Comparison of ENCODE assay signal across 14 mouse cellular contexts in the genomic region with DNA sequence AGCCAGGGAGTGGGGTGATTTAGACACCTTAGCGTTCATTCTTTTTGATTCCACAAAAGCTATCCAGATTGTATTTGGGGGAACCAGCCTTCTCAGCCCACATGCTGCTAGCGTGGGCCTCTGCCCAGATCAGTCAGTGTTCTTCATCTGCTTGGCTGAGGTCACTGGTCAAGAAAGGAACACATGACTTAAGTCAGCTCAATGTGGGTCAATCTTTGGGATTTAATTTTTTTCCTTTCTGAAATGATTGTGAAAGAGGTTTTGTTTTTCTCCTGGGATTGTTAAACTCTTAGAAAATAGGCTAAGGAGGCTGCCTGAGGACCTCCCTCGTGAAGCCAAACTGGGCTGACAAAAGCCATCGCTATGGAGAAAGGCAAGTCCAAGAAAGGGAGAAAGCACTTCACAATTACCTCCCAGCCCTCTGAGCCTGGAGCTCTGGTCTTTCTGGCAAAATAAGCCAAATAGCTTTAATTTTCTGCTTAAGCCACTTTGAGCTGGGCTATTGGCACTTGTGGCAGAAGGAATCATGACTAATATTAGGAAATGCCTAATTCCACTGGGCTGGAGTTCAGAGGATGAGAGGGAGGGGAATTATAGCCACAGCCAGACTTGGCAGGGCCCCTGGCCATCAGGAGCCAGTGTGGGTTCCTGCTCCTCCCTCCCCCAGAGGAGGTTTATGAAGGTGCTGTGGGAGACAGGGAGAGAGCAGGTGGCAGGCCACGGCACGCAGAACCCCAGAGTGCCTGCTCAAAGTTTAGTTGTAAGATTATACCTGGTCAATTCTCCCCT. TPM values are rescaled to one million over a fixed set of nuclear protein-coding genes. Genes with fewer than 3 reads are reported as not detected.
DNase-seq lines count a peak whose midpoint lies in the region; ATAC-seq and TF ChIP-seq lines count a peak whose summit lies in the region.
"Had no signal": no experiment of that assay in that cellular context is flagged by ENCODE, and none has a peak within 500 bp of the region (broad histone marks: within the 10 kb centered on the region; RNA-seq: fewer than 3 reads in every experiment).

No protein-coding gene starts in this region.

- no peaks in the 10 kb centered on the region for H3K36me3 ChIP-seq in heart, embryonic 10.5 days
- H3K36me3 ChIP-seq in myocyte (ENCODE audit: control insufficient read depth, insufficient read depth) = no peaks in the 10 kb centered on the region
- H3K36me3 ChIP-seq: stomach, embryonic 15.5 days had no signal

- intact Hi-C loops in left cerebral cortex, postnatal 4 days (cut with DNase I) = no loop called here

- H3K27ac ChIP-seq in heart, embryonic 10.5 days = peak overlapping the region; percentile 30; the same call in 1 of the 2 replicates
- H3K27ac ChIP-seq: stomach, embryonic 15.5 days had no signal

- H3K27me3 ChIP-seq in heart, embryonic 10.5 days (ENCODE audit: insufficient read depth, poor library complexity, severe bottlenecking) = no peaks in the 10 kb centered on the region
- no peaks in the 10 kb centered on the region for H3K27me3 ChIP-seq in myocyte (ENCODE audit: control insufficient read depth, insufficient read depth, insufficient read length)
- H3K27me3 ChIP-seq: stomach, embryonic 15.5 days had no signal

- DNase-seq in left cerebral cortex, postnatal 4 days = peak; percentile 56
- DNase-seq in left cerebral cortex, adult 11 months (ENCODE audit: low spot score) = no peak
- peak; percentile 84 for DNase-seq in cerebellum, adult 9-10 months
- DNase-seq in heart, embryonic 10.5 days (ENCODE audit: low spot score) = no peak
- no peak for DNase-seq in left cerebral cortex, adult 18-20 months (ENCODE audit: low spot score in 2 of 2)
- DNase-seq in layer of hippocampus, postnatal 25 days (ENCODE audit: extremely low spot score in 1 of 2, low spot score in 1 of 2) = no peak
- DNase-seq: layer of hippocampus, postnatal 36 days had no signal

- H3K4me3 ChIP-seq in heart, embryonic 10.5 days = no peak overlapping the region
- H3K4me3 ChIP-seq in myocyte = no peak overlapping the region
- H3K4me3 ChIP-seq: stomach, embryonic 15.5 days had no signal

- no peak for TF ChIP-seq POLR2A in myocyte (IDR thresholded peaks at IDR 0.05; ENCODE audit: insufficient read length, low read depth)

- WGBS in heart, embryonic 10.5 days = 78% methylated on average over 6 of the region's 6 CpGs

- peaks cover 31% of the 10 kb centered on the region for H3K4me1 ChIP-seq in heart, embryonic 10.5 days

- no peak for ATAC-seq in erythroblast, adult 5-6 weeks (replicated peaks; ENCODE audit: low FRiP score, poor library complexity, severe bottlenecking)
- ATAC-seq: forebrain, embryonic 16.5 days; hindbrain, embryonic 16.5 days had no signal

- H3K9me3 ChIP-seq in heart, embryonic 10.5 days = no peaks in the 10 kb centered on the region
- H3K9me3 ChIP-seq: stomach, embryonic 15.5 days had no signal

- H3K79me2 ChIP-seq in myocyte (ENCODE audit: control insufficient read depth, insufficient read depth) = no peaks in the 10 kb centered on the region

- no peak overlapping the region for H3ac ChIP-seq in myocyte (ENCODE audit: control insufficient read depth, insufficient read length)

- peak overlapping the region; percentile 62 for H3K4me2 ChIP-seq in myocyte (ENCODE audit: low read depth)
- H3K4me2 ChIP-seq: stomach, embryonic 15.5 days had no signal

TF ChIP-seq in myocyte, 11 proteins besides CTCF, POLR2A, EP300 and RAD21:
- TF ChIP-seq SRF (IDR thresholded peaks at IDR 0.05; ENCODE audit: control insufficient read depth, insufficient read length, low read depth) (no peak), TCF12 (IDR thresholded peaks at IDR 0.05; ENCODE audit: insufficient read depth, poor library complexity, severe bottlenecking) (peak; percentile 1), CEBPB (IDR thresholded peaks at IDR 0.05; ENCODE audit: insufficient read depth, poor library complexity, severe bottlenecking) (peak; percentile 16; the same call in 1 of the 2 replicates), USF1 (IDR thresholded peaks at IDR 0.05; ENCODE audit: low read depth) (peak; percentile 20), E2F4 (IDR thresholded peaks at IDR 0.05; ENCODE audit: insufficient read depth) (no peak), MYOG (IDR thresholded peaks at IDR 0.05; ENCODE audit: control insufficient read depth in 1 of 3, insufficient read depth in 1 of 3, insufficient read length in 2 of 3, low read depth in 2 of 3) (no peak), TCF3 (IDR thresholded peaks at IDR 0.05; ENCODE audit: insufficient read length, low read depth) (no peak), MYOD1 (IDR thresholded peaks at IDR 0.05; ENCODE audit: control insufficient read depth in 1 of 3, insufficient read length in 2 of 3, low read depth in 2 of 3) (peak in 2 of 3 experiments; percentile 2 to 48), MAX (IDR thresholded peaks at IDR 0.05; ENCODE audit: low read depth) (no peak), REST (IDR thresholded peaks at IDR 0.05; ENCODE audit: insufficient read depth, insufficient read length) (no peak), POLR2AphosphoS2 (IDR thresholded peaks at IDR 0.05; ENCODE audit: insufficient read length, low read depth) (no peak)
TF ChIP-seq in myocyte: peak in this region for 4.

RNA-seq across cellular contexts. Expression of a gene that starts 22.5 kb away (rescaled TPM):
- total RNA-seq in left cerebral cortex, postnatal 4 days (2021) = 10 to 100 TPM; 62.8 to 70.4 TPM
- 146 and 311 TPM in 2 replicates for polyA plus RNA-seq in heart, embryonic 10.5 days (2016; fragmentation: Nextera tagmentation; extraction: Ambion mirVana)
- 206 TPM for polyA plus RNA-seq in myocyte (2012; fragmentation: generic; extraction: Trizol)
- 10 to 100 TPM in 1 of 2 experiments, 1 to 10 TPM in 1; 8.8 to 11.2 TPM for total RNA-seq in left cerebral cortex, adult 18-20 months (2021)
- total RNA-seq in erythroblast, adult 5-6 weeks (2015; ENCODE audit: low replicate concordance) = 0.21 TPM in 1 of 2 replicates, not detected in the other
- 0.68 TPM in 1 of 2 replicates, not detected in the other for total RNA-seq in erythroblast, adult 5-6 weeks (2017; ENCODE audit: low replicate concordance)
- 10 to 100 TPM; 18.5 to 19.2 TPM for total RNA-seq in layer of hippocampus, postnatal 25 days (2021)
- total RNA-seq: megakaryocyte-erythroid progenitor cell, adult 5-6 weeks had no signal

RNA-seq across cellular contexts. Expression of a gene that starts 53.9 kb away (rescaled TPM):
- total RNA-seq in left cerebral cortex, postnatal 4 days (2021) = under 1 TPM in 1 of 2 experiments, not detected in 1; 0.46 TPM
- 0.22 TPM in 1 of 2 replicates, not detected in the other for polyA plus RNA-seq in heart, embryonic 10.5 days (2016; fragmentation: Nextera tagmentation; extraction: Ambion mirVana)
- polyA plus RNA-seq in myocyte (2012; fragmentation: generic; extraction: Trizol) = 0.37 TPM
- total RNA-seq in left cerebral cortex, adult 18-20 months (2021) = not detected
- not detected in 2 replicates for total RNA-seq in erythroblast, adult 5-6 weeks (2015; ENCODE audit: low replicate concordance)
- not detected in 2 replicates for total RNA-seq in erythroblast, adult 5-6 weeks (2017; ENCODE audit: low replicate concordance)
- total RNA-seq in layer of hippocampus, postnatal 25 days (2021) = not detected
- total RNA-seq: ES-E14; layer of hippocampus, postnatal 36 days; megakaryocyte-erythroid progenitor cell, adult 5-6 weeks had no signal
- polyA plus RNA-seq: forebrain, embryonic 16.5 days; hindbrain, embryonic 16.5 days; stomach, embryonic 15.5 days had no signal

Comparison
In these comparisons a context has a peak if more than half of its experiments do, and no peak if none do; other contexts are left out.
1. DNase-seq: peak in left cerebral cortex, postnatal 4 days (single experiment) and cerebellum, adult 9-10 months (single experiment); none in left cerebral cortex, adult 11 months (single experiment), heart, embryonic 10.5 days (single experiment), left cerebral cortex, adult 18-20 months (0 of 2) and layer of hippocampus, postnatal 25 days (0 of 2).
2. RNA of a gene that starts 22.5 kb away (total RNA-seq): 62.8 to 70.4 TPM in left cerebral cortex, postnatal 4 days, 18.5 to 19.2 TPM in layer of hippocampus, postnatal 25 days and 8.8 to 11.2 TPM in left cerebral cortex, adult 18-20 months; 0.21 to 0.68 TPM in erythroblast, adult 5-6 weeks; every median in the first group is over 4 times any median in the second.